Mouse (Mus musculus): ENCODE measurements around the gene Tenm4. TPM values are rescaled to one million over a fixed set of nuclear protein-coding genes. Genes with fewer than 3 reads are reported as not detected.

Gene Tenm4
- polyA plus RNA-seq, 1 experiment = 12.2 TPM

DNA sequence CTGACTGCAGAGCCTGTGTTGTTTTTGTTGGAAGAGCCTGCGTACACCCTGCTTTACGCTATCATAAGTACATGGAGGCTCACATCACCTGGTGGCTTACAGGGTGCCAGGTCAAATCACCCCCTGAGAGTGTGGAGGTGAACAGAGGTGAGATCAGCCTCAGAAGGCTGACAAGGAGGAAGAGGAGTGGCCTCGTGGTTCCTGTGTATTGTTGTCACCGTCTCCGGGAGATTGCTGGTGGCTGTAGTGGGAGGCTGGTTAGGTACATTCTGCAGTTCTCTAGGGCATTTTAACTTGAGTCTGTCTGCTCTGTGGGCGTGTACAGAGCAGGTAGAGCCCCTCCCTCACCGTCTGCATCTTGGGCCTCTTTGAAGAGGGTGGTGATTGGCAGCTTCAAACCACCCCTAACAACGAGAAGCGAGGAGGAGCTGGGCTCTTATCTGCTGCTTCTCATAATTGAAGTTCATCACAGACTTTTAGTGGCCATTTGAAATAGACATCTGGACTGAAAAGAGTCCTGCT is 59.7 kb downstream of the Tenm4 start:
- TF ChIP-seq CTCF (IDR thresholded peaks at IDR 0.05; ENCODE audit: borderline replicate concordance, insufficient read depth, low read depth, low read length) = no peak
- no peak for TF ChIP-seq POLR2A (IDR thresholded peaks at IDR 0.05; ENCODE audit: borderline replicate concordance, insufficient read depth, low read length)
- DNase-seq = no peak
- H3K27ac ChIP-seq (ENCODE audit: insufficient read depth, low read length) = no peak overlapping the region
- H3K4me1 ChIP-seq (ENCODE audit: control insufficient read depth, insufficient read depth, low read length) = no peaks in the 10 kb centered on the region
- 68% methylated on average over 9 of the region's 9 CpGs for WGBS
- H3K27me3 ChIP-seq (ENCODE audit: control insufficient read depth, insufficient read depth, low read length) = no peaks in the 10 kb centered on the region; the same call in 1 of the 2 replicates
- no peak overlapping the region for H3K4me3 ChIP-seq (replicated peaks; ENCODE audit: insufficient read depth, low read depth, low read length)

DNA sequence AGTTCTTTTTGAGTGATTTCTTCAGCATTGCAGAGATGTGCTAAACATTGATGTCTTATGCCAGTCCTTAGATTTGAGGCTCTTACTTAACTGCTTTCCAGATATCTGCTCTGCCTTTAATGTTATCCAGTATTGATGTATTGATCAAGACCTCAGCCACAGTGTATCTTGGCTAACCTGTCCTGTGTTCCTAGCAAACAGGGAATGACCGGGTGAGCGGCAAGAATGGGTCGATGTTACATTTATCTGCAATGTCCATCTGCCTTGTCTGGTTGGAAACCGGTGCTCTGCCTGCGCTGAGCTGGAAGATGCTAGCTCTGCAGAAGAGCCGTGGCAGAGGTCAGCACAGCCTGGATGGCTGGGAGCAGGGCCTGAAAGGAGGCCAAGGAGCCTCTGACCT is 64.8 kb downstream of the Tenm4 start:
- TF ChIP-seq POLR2A (IDR thresholded peaks at IDR 0.05; ENCODE audit: borderline replicate concordance, insufficient read depth, low read length) (no peak), CTCF (IDR thresholded peaks at IDR 0.05; ENCODE audit: borderline replicate concordance, insufficient read depth, low read depth, low read length) (no peak)
- Histone ChIP-seq H3K4me1 (ENCODE audit: control insufficient read depth, insufficient read depth, low read length) (no peaks in the 10 kb centered on the region; the same call in 1 of the 2 replicates), H3K27ac (ENCODE audit: insufficient read depth, low read length) (no peak overlapping the region), H3K4me3 (replicated peaks; ENCODE audit: insufficient read depth, low read depth, low read length) (no peak overlapping the region), H3K27me3 (ENCODE audit: control insufficient read depth, insufficient read depth, low read length) (no peaks in the 10 kb centered on the region; the same call in 1 of the 2 replicates)
- WGBS = 86% methylated on average over 6 of the region's 6 CpGs
- DNase-seq = no peak

DNA sequence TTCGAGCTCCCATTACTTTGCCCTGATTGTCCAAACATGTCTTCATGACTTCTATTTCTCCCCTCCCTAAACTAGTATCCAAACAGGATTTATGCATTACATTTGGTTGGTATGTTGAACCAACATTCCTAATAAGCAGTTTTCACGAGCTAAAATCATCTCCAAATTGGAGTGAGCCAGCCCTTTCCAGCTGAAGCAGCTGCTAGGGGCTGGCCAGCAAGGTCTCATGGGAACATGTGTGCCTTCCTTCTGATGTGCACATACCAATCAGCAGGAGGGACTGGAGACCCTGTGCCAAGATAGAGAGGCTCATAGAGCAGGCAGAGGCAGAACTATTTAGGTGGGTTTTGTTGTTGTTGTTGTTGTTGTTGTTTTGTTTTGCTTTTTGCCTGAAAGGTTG is 69.6 kb downstream of the Tenm4 start:
- Histone ChIP-seq H3K27ac (ENCODE audit: insufficient read depth, low read length) (no peak overlapping the region), H3K4me3 (replicated peaks; ENCODE audit: insufficient read depth, low read depth, low read length) (no peak overlapping the region), H3K4me1 (ENCODE audit: control insufficient read depth, insufficient read depth, low read length) (no peaks in the 10 kb centered on the region; the same call in 1 of the 2 replicates), H3K27me3 (ENCODE audit: control insufficient read depth, insufficient read depth, low read length) (no peaks in the 10 kb centered on the region; the same call in 1 of the 2 replicates)
- whole genome bisulfite sequencing = 60% methylated on average over 2 of the region's 2 CpGs
- DNase-seq = no peak
- TF ChIP-seq CTCF (IDR thresholded peaks at IDR 0.05; ENCODE audit: borderline replicate concordance, insufficient read depth, low read depth, low read length) (no peak), POLR2A (IDR thresholded peaks at IDR 0.05; ENCODE audit: borderline replicate concordance, insufficient read depth, low read length) (no peak)

DNA sequence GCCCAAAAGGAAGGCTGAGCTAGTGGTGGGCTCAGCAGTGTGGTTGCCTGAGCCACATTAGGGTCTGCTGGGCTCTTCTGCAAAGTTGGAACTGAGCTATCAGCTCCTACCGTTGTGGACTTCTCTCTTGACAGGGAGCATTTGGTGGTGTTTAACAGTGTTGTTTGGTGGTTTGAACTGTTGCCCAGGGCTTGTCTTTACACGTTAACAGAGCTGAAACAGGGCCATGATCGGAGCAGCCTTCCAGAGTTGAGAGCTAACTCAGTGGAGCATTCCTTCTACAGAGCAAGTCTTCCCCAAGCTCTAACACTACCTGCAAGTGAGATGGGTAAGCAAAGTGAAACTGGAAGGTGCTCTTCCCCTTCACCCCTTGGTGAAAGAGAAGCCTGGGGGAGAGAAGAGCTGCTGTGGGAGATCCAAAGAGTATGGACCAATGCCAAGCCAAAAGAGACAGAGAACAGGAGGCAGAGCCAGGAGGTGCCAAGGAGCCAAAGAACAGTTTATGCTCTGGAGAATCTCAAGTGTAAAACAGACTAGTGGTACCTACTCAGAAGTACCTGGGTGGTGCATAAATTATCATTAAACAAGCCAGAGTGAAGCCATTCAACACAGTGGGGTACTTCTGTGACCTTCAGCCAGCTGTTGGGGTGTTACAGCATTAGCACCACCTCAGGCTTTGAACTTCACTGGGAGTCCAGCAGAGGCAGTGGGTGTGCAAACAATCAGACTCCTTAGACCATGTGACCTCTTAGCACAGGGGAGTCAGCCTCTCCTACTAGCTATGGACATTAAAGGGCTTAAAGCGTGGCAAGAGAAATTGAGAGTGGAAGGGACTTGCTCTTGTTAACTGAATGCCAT is 71.5 kb downstream of the Tenm4 start:
- TF ChIP-seq POLR2A (IDR thresholded peaks at IDR 0.05; ENCODE audit: borderline replicate concordance, insufficient read depth, low read length) (no peak), CTCF (IDR thresholded peaks at IDR 0.05; ENCODE audit: borderline replicate concordance, insufficient read depth, low read depth, low read length) (no peak)
- Histone ChIP-seq H3K27me3 (ENCODE audit: control insufficient read depth, insufficient read depth, low read length) (no peaks in the 10 kb centered on the region; the same call in 1 of the 2 replicates), H3K4me3 (replicated peaks; ENCODE audit: insufficient read depth, low read depth, low read length) (no peak overlapping the region), H3K27ac (ENCODE audit: insufficient read depth, low read length) (no peak overlapping the region), H3K4me1 (ENCODE audit: control insufficient read depth, insufficient read depth, low read length) (no peaks in the 10 kb centered on the region)
- no peak for DNase-seq
- 26% methylated on average over 4 of the region's 4 CpGs for WGBS

DNA sequence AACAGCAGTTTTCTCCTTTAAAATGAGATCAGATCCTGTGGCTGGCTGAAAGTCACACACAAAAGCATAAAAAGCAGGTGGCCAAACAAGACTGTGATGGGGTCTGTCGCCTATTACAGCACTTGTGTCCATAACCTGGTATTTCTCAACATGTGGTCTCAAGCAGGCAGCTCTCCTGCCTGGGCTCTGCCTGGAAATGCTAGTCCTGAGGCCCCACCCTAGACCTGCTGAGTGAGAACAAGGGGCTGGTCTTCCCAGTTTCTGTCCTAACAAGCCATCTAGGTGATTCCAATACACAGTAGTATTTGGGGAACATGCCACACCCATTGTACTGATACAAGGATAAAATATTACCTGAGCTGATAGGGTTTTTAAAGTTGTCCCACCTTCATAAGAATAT is 73.8 kb downstream of the Tenm4 start:
- H3K4me3 ChIP-seq (replicated peaks; ENCODE audit: insufficient read depth, low read depth, low read length) = no peak overlapping the region
- H3K27ac ChIP-seq (ENCODE audit: insufficient read depth, low read length) = no peak overlapping the region
- no peaks in the 10 kb centered on the region; the same call in 1 of the 2 replicates for H3K27me3 ChIP-seq (ENCODE audit: control insufficient read depth, insufficient read depth, low read length)
- TF ChIP-seq CTCF (IDR thresholded peaks at IDR 0.05; ENCODE audit: borderline replicate concordance, insufficient read depth, low read depth, low read length) = no peak
- no peak for TF ChIP-seq POLR2A (IDR thresholded peaks at IDR 0.05; ENCODE audit: borderline replicate concordance, insufficient read depth, low read length)
- WGBS = 87% methylated on average over 1 of the region's 1 CpGs
- no peaks in the 10 kb centered on the region for H3K4me1 ChIP-seq (ENCODE audit: control insufficient read depth, insufficient read depth, low read length)
- DNase-seq = no peak

DNA sequence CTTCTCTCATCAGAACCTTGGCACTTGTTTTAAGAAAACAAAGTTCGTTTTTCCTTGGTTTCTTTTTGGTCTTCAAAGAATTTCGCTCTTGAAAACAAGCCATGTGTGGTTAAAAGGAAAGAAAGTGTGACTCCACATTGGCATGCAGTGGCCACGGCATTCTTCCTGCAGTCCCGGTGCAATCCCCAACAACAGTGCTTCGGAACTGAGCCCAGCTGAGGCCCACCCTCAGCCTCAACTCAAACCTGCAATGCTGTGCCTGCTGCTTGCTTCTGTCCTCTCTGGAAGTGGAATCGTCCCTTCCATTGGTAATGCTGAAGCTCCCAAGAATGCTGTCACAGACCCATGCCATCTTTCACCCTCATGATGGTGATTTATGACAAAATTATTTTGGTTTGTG is 88.6 kb downstream of the Tenm4 start:
- Histone ChIP-seq H3K4me1 (ENCODE audit: control insufficient read depth, insufficient read depth, low read length) (no peaks in the 10 kb centered on the region), H3K27me3 (ENCODE audit: control insufficient read depth, insufficient read depth, low read length) (no peaks in the 10 kb centered on the region), H3K4me3 (replicated peaks; ENCODE audit: insufficient read depth, low read depth, low read length) (no peak overlapping the region), H3K27ac (ENCODE audit: insufficient read depth, low read length) (no peak overlapping the region)
- 72% methylated on average over 6 of the region's 6 CpGs for WGBS
- DNase-seq = no peak
- no peak for TF ChIP-seq POLR2A (IDR thresholded peaks at IDR 0.05; ENCODE audit: borderline replicate concordance, insufficient read depth, low read length)
- no peak for TF ChIP-seq CTCF (IDR thresholded peaks at IDR 0.05; ENCODE audit: borderline replicate concordance, insufficient read depth, low read depth, low read length)

DNA sequence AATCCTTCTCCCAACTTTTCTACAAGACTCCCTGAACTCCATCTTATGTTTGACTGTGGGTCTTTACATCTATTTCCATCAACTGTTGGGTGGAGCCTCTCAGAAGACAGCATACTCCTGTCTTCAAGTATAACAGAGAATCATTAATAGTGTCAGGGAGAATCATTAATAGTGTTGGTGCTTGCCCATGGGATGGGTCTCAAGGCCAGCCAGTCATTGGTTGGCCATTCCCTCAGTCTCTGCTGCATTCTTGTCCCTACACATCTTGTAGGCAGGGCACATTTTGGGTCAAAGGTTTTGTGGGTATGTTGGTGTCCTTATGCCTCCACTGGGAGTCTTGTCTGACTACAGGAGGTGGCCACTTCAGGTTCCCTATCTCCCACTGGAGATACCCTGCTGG is 91.1 kb downstream of the Tenm4 start:
- no peaks in the 10 kb centered on the region for H3K4me1 ChIP-seq (ENCODE audit: control insufficient read depth, insufficient read depth, low read length)

DNA sequence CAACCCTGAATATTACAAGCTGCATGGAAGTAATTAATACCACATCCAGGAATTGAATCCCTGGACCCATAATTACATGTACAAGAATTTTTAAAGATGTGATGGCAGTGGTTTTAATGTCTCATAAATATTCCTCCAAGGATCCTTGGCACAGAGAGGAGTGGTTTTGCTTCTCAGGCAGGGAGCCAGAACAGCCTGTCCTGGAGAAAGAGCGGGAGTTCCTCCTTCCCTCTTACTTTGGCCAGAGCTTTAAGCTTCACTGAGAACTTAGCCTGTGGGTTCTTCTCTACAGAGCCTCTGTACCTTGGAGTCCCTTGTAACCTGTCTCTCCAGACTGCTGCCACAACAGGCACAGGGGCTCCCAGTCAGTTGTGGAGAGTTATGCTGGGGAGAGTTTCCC is 94.9 kb downstream of the Tenm4 start:
- Histone ChIP-seq H3K4me1 (ENCODE audit: control insufficient read depth, insufficient read depth, low read length) (no peaks in the 10 kb centered on the region), H3K4me3 (replicated peaks; ENCODE audit: insufficient read depth, low read depth, low read length) (no peak overlapping the region), H3K27me3 (ENCODE audit: control insufficient read depth, insufficient read depth, low read length) (no peaks in the 10 kb centered on the region; the same call in 1 of the 2 replicates), H3K27ac (ENCODE audit: insufficient read depth, low read length) (no peak overlapping the region)
- TF ChIP-seq POLR2A (IDR thresholded peaks at IDR 0.05; ENCODE audit: borderline replicate concordance, insufficient read depth, low read length) = no peak
- TF ChIP-seq CTCF (IDR thresholded peaks at IDR 0.05; ENCODE audit: borderline replicate concordance, insufficient read depth, low read depth, low read length) = no peak
- WGBS = 48% methylated on average over 1 of the region's 1 CpGs
- DNase-seq = no peak

More for the DNA sequence above, 91.1 kb downstream of the Tenm4 start:
- no peak for DNase-seq
- H3K4me3 ChIP-seq (replicated peaks; ENCODE audit: insufficient read depth, low read depth, low read length) = no peak overlapping the region
- H3K27ac ChIP-seq (ENCODE audit: insufficient read depth, low read length) = no peak overlapping the region
- TF ChIP-seq POLR2A (IDR thresholded peaks at IDR 0.05; ENCODE audit: borderline replicate concordance, insufficient read depth, low read length) = no peak
- no peak for TF ChIP-seq CTCF (IDR thresholded peaks at IDR 0.05; ENCODE audit: borderline replicate concordance, insufficient read depth, low read depth, low read length)
- no peaks in the 10 kb centered on the region for H3K27me3 ChIP-seq (ENCODE audit: control insufficient read depth, insufficient read depth, low read length)
